Mouse (Mus musculus) neural tube, embryonic 15.5 days (tissue): ENCODE data around the gene Lrrc41. TPM values are rescaled to one million over a fixed set of nuclear protein-coding genes. Genes with fewer than 3 reads are reported as not detected.

Experiments used
- ATAC-seq: fragments of 200-750 bp; cut with Nextera tagmentation; 2 replicates; pipeline ENCODE4 v1.8.0; 2017; ENCODE audit warnings: mild to moderate bottlenecking, moderate TSS enrichment, moderate library complexity; ENCODE audit not compliant: low FRiP score
- H3K27ac ChIP-seq: fragments of 300-500 bp; sonication (generic); replicated peaks from 2 replicates; pipeline ENCODE4 v1.5.1; 2015; ENCODE audit warnings: mild to moderate bottlenecking, inconsistent platforms
- H3K27me3 ChIP-seq: fragments of 300-500 bp; sonication (generic); replicated peaks from 2 replicates; pipeline ENCODE4 v1.6.1; 2015; ENCODE audit warnings: inconsistent platforms
- H3K36me3 ChIP-seq: fragments of 300-500 bp; sonication (generic); 2 replicates; pipeline ENCODE4 v1.6.1; 2015; ENCODE audit warnings: inconsistent platforms
- H3K4me1 ChIP-seq: fragments of 300-500 bp; sonication (generic); 2 replicates; pipeline ENCODE4 v1.6.1; 2015; ENCODE audit warnings: inconsistent platforms
- H3K4me2 ChIP-seq: fragments of 300-500 bp; sonication (generic); 2 replicates; pipeline ENCODE4 v1.6.1; 2015; ENCODE audit warnings: inconsistent platforms, mild to moderate bottlenecking, moderate library complexity
- H3K4me3 ChIP-seq: fragments of 300-500 bp; sonication (generic); replicated peaks from 2 replicates; pipeline ENCODE4 v1.5.1; 2015; ENCODE audit warnings: mild to moderate bottlenecking, inconsistent platforms
- H3K9ac ChIP-seq: fragments of 300-500 bp; sonication (generic); replicated peaks from 2 replicates; pipeline ENCODE4 v1.6.1; 2015; ENCODE audit warnings: mild to moderate bottlenecking, inconsistent platforms
- H3K9me3 ChIP-seq: fragments of 300-500 bp; sonication (generic); replicated peaks from 2 replicates; pipeline ENCODE4 v1.6.1; 2016; ENCODE audit warnings: inconsistent platforms
- WGBS: fragments of 180-500 bp; shearing (Covaris S2); methylation state at CpG from one replicate; pipeline ENCODE4 v1.1.7; 2015; ENCODE audit warnings: mixed read lengths; 5-methylcytosine and 5-hydroxymethylcytosine counted together
- polyA plus RNA-seq: library from polyadenylated mRNA; unstranded; fragments of >200 nt; fragmentation: Nextera tagmentation; extraction: Ambion mirVana; gene quantifications from 2 replicates; pipeline ENCODE4 v1.2.1, GENCODE M21; 2015

The Lrrc41 gene
- polyA plus RNA-seq, 1 experiment from 2014 or later = 70.9 TPM

GRCm38 (mm10) chr4:116096291-116096690 lies 21.2 kb downstream of the Lrrc41 start:
- Histone ChIP-seq H3K4me3 (no peak overlapping the region), H3K36me3 (peaks cover 90% of the 10 kb centered on the region), H3K4me2 (no peak overlapping the region), H3K9ac (no peak overlapping the region), H3K27me3 (no peaks in the 10 kb centered on the region), H3K4me1 (no peaks in the 10 kb centered on the region), H3K27ac (no peak overlapping the region), H3K9me3 (no peaks in the 10 kb centered on the region)
- ATAC-seq = no peak
- WGBS = 92% methylated on average over 10 of the region's 10 CpGs

DNA sequence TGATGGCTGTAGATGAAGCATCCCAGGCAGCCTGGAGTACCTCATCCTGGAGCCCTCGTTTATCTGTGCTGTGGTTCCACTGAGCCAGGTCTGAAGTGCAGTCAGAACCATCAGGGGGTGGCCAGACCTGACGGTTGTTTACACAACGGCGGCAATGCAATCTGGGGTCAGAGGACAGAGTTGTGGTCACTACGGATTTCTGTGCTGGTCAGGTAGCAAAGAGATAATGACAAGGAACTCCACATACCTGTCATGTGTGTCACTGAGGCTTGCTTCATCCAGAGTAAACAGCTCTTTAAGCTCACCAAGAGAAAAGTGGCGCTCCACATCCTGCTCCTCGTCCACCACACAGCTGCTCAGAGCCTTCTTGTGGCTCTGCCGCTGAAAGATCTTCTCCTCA lies 22.1 kb downstream of the Lrrc41 start:
- WGBS = 89% methylated on average over 8 of the region's 8 CpGs
- no peaks in the 10 kb centered on the region for H3K27me3 ChIP-seq

DNA sequence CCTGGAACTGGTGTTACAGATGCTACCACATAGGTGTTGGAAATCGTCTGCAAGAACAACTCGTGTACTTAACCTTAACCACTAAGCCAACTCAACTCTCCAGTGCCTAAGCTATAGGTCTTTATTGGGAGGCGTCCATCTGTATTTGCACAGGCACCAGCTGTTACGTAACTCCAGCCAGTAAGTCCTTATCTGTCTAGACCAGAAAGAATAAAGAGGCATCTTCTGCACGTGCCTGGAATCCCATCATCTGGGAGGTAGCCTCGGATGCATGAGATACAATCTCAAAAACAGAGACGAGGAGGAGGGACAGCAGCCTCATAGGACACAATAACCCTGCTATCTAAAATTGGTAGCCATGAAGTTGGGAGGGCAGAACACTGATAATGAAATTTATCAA lies 25.9 kb downstream of the Lrrc41 start:
- Histone ChIP-seq H3K9me3 (no peaks in the 10 kb centered on the region), H3K36me3 (peaks cover 48% of the 10 kb centered on the region), H3K27ac (no peak overlapping the region), H3K4me3 (no peak overlapping the region), H3K4me1 (no peaks in the 10 kb centered on the region), H3K9ac (no peak overlapping the region), H3K27me3 (no peaks in the 10 kb centered on the region), H3K4me2 (no peak overlapping the region)
- WGBS = 89% methylated on average over 7 of the region's 7 CpGs
- no peak for ATAC-seq

More for the DNA sequence above, 22.1 kb downstream of the Lrrc41 start:
- Histone ChIP-seq H3K4me1 (no peaks in the 10 kb centered on the region), H3K9me3 (no peaks in the 10 kb centered on the region), H3K4me2 (no peak overlapping the region), H3K27ac (no peak overlapping the region), H3K4me3 (no peak overlapping the region), H3K36me3 (peaks cover 82% of the 10 kb centered on the region), H3K9ac (no peak overlapping the region)
- no peak for ATAC-seq

GRCm38 (mm10) chr4:116105278-116105677 lies 30.2 kb downstream of the Lrrc41 start:
- Histone ChIP-seq H3K4me2 (no peak overlapping the region), H3K27me3 (no peaks in the 10 kb centered on the region), H3K36me3 (peaks cover 6% of the 10 kb centered on the region), H3K27ac (no peak overlapping the region), H3K9me3 (no peaks in the 10 kb centered on the region), H3K4me1 (no peaks in the 10 kb centered on the region), H3K9ac (no peak overlapping the region), H3K4me3 (no peak overlapping the region)
- no peak for ATAC-seq
- WGBS = 97% methylated on average over 5 of the region's 5 CpGs

DNA sequence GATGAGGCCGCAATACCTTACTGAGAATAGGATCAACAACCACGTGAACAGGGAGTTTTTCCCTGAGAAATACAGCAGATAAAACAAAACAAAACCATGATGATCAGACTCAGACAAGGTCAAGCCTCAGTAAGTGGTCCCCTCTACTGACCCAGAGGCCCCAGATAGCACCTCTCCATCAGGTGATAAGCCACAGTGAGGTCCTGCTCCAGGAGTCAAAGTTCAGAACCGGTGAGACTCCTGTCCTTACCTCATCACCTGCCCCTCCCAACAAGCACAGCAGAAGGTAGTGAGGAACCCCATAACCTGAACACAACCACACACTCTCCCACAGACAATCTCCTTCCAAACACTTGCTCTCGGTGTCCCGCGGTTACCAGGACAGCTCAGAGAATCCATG lies 35.6 kb downstream of the Lrrc41 start:
- Histone ChIP-seq H3K9me3 (no peaks in the 10 kb centered on the region), H3K4me1 (no peaks in the 10 kb centered on the region), H3K36me3 (no peaks in the 10 kb centered on the region), H3K4me2 (no peak overlapping the region), H3K9ac (no peak overlapping the region), H3K27me3 (no peaks in the 10 kb centered on the region), H3K4me3 (no peak overlapping the region), H3K27ac (no peak overlapping the region)
- ATAC-seq = no peak
- WGBS = 97% methylated on average over 6 of the region's 6 CpGs

- no peaks in the 10 kb centered on the region for H3K27me3 ChIP-seq
- WGBS = 38% methylated on average over 2 of the region's 2 CpGs
- H3K4me3 ChIP-seq = no peak overlapping the region
- no peaks in the 10 kb centered on the region for H3K4me1 ChIP-seq
- no peaks in the 10 kb centered on the region for H3K9me3 ChIP-seq
- H3K36me3 ChIP-seq = no peaks in the 10 kb centered on the region
- no peak for ATAC-seq
- H3K27ac ChIP-seq = no peak overlapping the region
- H3K4me2 ChIP-seq = no peak overlapping the region
- no peak overlapping the region for H3K9ac ChIP-seq
Observed at GRCm38 (mm10) chr4:116111486-116111885, 36.4 kb downstream of the Lrrc41 start.

DNA sequence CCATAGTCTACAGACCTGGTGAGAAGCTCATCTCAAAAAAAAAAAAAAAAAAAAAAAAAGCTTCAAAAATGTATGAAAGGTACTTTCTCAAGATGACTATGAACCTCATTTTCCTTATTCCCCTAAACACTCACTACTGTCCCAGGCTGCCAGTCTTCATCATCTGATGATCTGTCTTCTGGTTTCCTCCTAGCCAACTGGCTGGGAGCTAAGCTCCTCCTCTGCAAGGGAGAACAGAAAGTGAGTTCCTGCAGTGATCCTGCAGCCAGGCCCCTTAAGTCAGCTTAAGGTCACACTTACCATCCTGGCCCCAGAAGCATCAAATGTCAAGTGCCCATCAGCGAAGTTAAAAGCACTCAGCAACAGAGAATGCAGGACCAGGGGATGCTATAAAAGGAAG lies 47.7 kb downstream of the Lrrc41 start:
- H3K4me1 ChIP-seq = peaks cover 19% of the 10 kb centered on the region
- no peaks in the 10 kb centered on the region for H3K27me3 ChIP-seq
- no peak overlapping the region for H3K9ac ChIP-seq
- no peaks in the 10 kb centered on the region for H3K36me3 ChIP-seq
- H3K27ac ChIP-seq = no peak overlapping the region
- H3K4me2 ChIP-seq = peak overlapping the region; percentile 66
- H3K9me3 ChIP-seq = no peaks in the 10 kb centered on the region
- 6% methylated on average over 1 of the region's 1 CpGs for WGBS
- peak overlapping the region; percentile 63 for H3K4me3 ChIP-seq
- no peak for ATAC-seq

- Histone ChIP-seq H3K4me1 (peaks cover 19% of the 10 kb centered on the region), H3K36me3 (no peaks in the 10 kb centered on the region), H3K27ac (peak within 1 kb of the TSS; percentile 62), H3K4me3 (peak within 1 kb of the TSS; percentile 63), H3K9me3 (no peaks in the 10 kb centered on the region), H3K9ac (peak within 1 kb of the TSS; percentile 66), H3K4me2 (peak within 1 kb of the TSS; percentile 66), H3K27me3 (no peaks in the 10 kb centered on the region)
- WGBS = 4% methylated on average over 24 of the region's 24 CpGs
- peak; percentile 97 for ATAC-seq
Observed at GRCm38 (mm10) chr4:116123602-116124519, 48.8 kb downstream of the Lrrc41 start, which contains the start of the genes Rad54l and Pomgnt1. TSS of gene Rad54l (minus strand) at chr4:116123690. TSS of gene Pomgnt1 (plus strand) at chr4:116123840.

GRCm38 (mm10) chr4:116125803-116126386 lies 50.8 kb downstream of the Lrrc41 start:
- no peaks in the 10 kb centered on the region for H3K9me3 ChIP-seq
- WGBS = 96% methylated on average over 4 of the region's 4 CpGs
- no peak overlapping the region for H3K4me3 ChIP-seq
- H3K4me1 ChIP-seq = peaks cover 19% of the 10 kb centered on the region
- H3K27ac ChIP-seq = no peak overlapping the region
- H3K9ac ChIP-seq = no peak overlapping the region
- H3K27me3 ChIP-seq = no peaks in the 10 kb centered on the region
- no peaks in the 10 kb centered on the region for H3K36me3 ChIP-seq
- ATAC-seq = no peak
- H3K4me2 ChIP-seq = no peak overlapping the region

GRCm38 (mm10) chr4:116127956-116128355 lies 52.9 kb downstream of the Lrrc41 start:
- Histone ChIP-seq H3K4me3 (no peak overlapping the region), H3K9me3 (no peaks in the 10 kb centered on the region), H3K27me3 (no peaks in the 10 kb centered on the region), H3K9ac (no peak overlapping the region), H3K27ac (no peak overlapping the region), H3K4me2 (no peak overlapping the region), H3K36me3 (no peaks in the 10 kb centered on the region), H3K4me1 (peaks cover 16% of the 10 kb centered on the region)
- no peak for ATAC-seq
- 52% methylated on average over 6 of the region's 6 CpGs for WGBS

- no peaks in the 10 kb centered on the region for H3K27me3 ChIP-seq
- ATAC-seq = no peak
- no peak overlapping the region for H3K4me2 ChIP-seq
- 85% methylated on average over 4 of the region's 4 CpGs for WGBS
- H3K9ac ChIP-seq = no peak overlapping the region
- no peaks in the 10 kb centered on the region for H3K9me3 ChIP-seq
- no peaks in the 10 kb centered on the region for H3K36me3 ChIP-seq
- no peak overlapping the region for H3K27ac ChIP-seq
- H3K4me3 ChIP-seq = no peak overlapping the region
- no peaks in the 10 kb centered on the region for H3K4me1 ChIP-seq
Observed at GRCm38 (mm10) chr4:116133126-116133525, 58.1 kb downstream of the Lrrc41 start.

- WGBS = 36% methylated on average over 2 of the region's 2 CpGs
- no peak for ATAC-seq
- Histone ChIP-seq H3K27ac (no peak overlapping the region), H3K4me1 (no peaks in the 10 kb centered on the region), H3K9ac (no peak overlapping the region), H3K4me2 (no peak overlapping the region), H3K36me3 (no peaks in the 10 kb centered on the region), H3K9me3 (no peaks in the 10 kb centered on the region), H3K4me3 (no peak overlapping the region), H3K27me3 (no peaks in the 10 kb centered on the region)
Observed at GRCm38 (mm10) chr4:116134990-116135389, 59.9 kb downstream of the Lrrc41 start.
